Mouse (Mus musculus) embryonic facial prominence, embryonic 15.5 days (tissue): ENCODE results near the gene Chst3. TPM values are rescaled to one million over a fixed set of nuclear protein-coding genes. Genes with fewer than 3 reads are reported as not detected.
"Not testable (repeated sequence)": the region's sequence is repeated elsewhere in the genome, so short reads cannot be mapped to it uniquely, and the experiment has no call there.

Source experiments
- ATAC-seq: fragments of 200-750 bp; cut with Nextera tagmentation; 2 replicates; pipeline ENCODE4 v1.8.0; 2017; ENCODE audit warnings: low read depth, moderate TSS enrichment; ENCODE audit not compliant: insufficient number of reproducible peaks, low FRiP score, low TSS enrichment
- H3K27ac ChIP-seq: fragments of 300-500 bp; sonication (generic); replicated peaks from 2 replicates; pipeline ENCODE4 v1.5.1; 2015; ENCODE audit warnings: mild to moderate bottlenecking, inconsistent platforms
- H3K27me3 ChIP-seq: fragments of 300-500 bp; sonication (generic); 2 replicates; pipeline ENCODE4 v1.6.1; 2015; ENCODE audit warnings: inconsistent platforms
- H3K36me3 ChIP-seq: fragments of 300-500 bp; sonication (generic); 2 replicates; pipeline ENCODE4 v1.6.1; 2015; ENCODE audit warnings: mild to moderate bottlenecking, inconsistent platforms
- H3K4me1 ChIP-seq: fragments of 300-500 bp; sonication (generic); 2 replicates; pipeline ENCODE4 v1.6.1; 2015; ENCODE audit warnings: inconsistent platforms
- H3K4me2 ChIP-seq: fragments of 300-500 bp; sonication (generic); replicated peaks from 2 replicates; pipeline ENCODE4 v1.6.1; 2015; ENCODE audit warnings: mild to moderate bottlenecking, inconsistent platforms
- H3K4me3 ChIP-seq: fragments of 300-500 bp; sonication (generic); replicated peaks from 2 replicates; pipeline ENCODE4 v1.5.1; 2015; ENCODE audit warnings: mild to moderate bottlenecking, inconsistent platforms
- H3K9ac ChIP-seq: fragments of 300-500 bp; sonication (generic); 2 replicates; pipeline ENCODE4 v1.6.1; 2015; ENCODE audit warnings: inconsistent platforms
- H3K9me3 ChIP-seq: fragments of 300-500 bp; sonication (generic); replicated peaks from 2 replicates; pipeline ENCODE4 v1.6.1; 2016; ENCODE audit warnings: inconsistent platforms
- WGBS: fragments of 180-500 bp; shearing (Covaris S2); methylation state at CpG from one replicate; pipeline ENCODE4 v1.1.7; 2015; 5-methylcytosine and 5-hydroxymethylcytosine counted together
- polyA plus RNA-seq: library from polyadenylated mRNA; unstranded; fragments of >200 nt; fragmentation: Nextera tagmentation; extraction: Ambion mirVana; gene quantifications from 2 replicates; pipeline ENCODE4 v1.2.1, GENCODE M21; 2015

Gene Chst3
- polyA plus RNA-seq, 1 experiment from 2014 or later = 2.8 TPM

GRCm38 (mm10) chr10:60252187-60252586 lies 33.1 kb upstream of the Chst3 start:
- H3K4me3 ChIP-seq = no peak overlapping the region
- H3K27ac ChIP-seq = no peak overlapping the region
- H3K36me3 ChIP-seq = no peaks in the 10 kb centered on the region
- H3K4me2 ChIP-seq = no peak overlapping the region
- no peak for ATAC-seq
- no peaks in the 10 kb centered on the region for H3K27me3 ChIP-seq
- no peaks in the 10 kb centered on the region for H3K9me3 ChIP-seq
- no peaks in the 10 kb centered on the region for H3K4me1 ChIP-seq
- no peak overlapping the region for H3K9ac ChIP-seq
- 51% methylated on average over 4 of the region's 4 CpGs for WGBS

DNA sequence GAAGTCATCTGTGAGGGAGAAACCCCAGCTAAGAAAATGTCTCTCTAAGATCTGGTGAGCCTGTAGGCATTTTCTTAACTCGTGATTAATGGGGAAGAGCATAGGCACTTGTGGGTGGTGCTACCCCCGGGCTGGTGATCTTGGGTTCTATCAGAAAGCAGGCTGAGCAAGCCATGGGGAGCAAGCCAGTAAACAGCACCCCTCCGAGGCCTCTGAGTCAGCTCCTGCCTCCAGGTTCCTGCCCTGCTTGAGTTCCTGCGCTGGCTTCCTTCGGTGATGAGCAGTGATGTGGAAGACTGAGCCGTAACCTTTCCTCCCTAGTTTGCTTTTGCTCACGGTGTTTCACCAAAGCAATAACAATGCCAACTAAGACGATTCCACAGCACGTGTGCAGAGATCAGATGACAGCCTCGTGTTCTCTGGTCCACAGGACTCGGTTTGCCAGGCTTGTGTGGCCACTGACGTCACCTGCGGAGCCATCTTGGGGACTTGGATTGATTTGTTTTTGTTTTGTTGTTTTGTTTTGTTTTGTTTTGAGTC lies 31.4 kb upstream of the Chst3 start:
- WGBS = 76% methylated on average over 13 of the region's 13 CpGs
- H3K9me3 ChIP-seq = no peaks in the 10 kb centered on the region
- no peak for ATAC-seq
- no peaks in the 10 kb centered on the region for H3K36me3 ChIP-seq
- no peak overlapping the region for H3K9ac ChIP-seq
- H3K4me1 ChIP-seq = no peaks in the 10 kb centered on the region
- H3K4me3 ChIP-seq = no peak overlapping the region
- H3K27ac ChIP-seq = no peak overlapping the region
- H3K27me3 ChIP-seq = no peaks in the 10 kb centered on the region
- H3K4me2 ChIP-seq = no peak overlapping the region

DNA sequence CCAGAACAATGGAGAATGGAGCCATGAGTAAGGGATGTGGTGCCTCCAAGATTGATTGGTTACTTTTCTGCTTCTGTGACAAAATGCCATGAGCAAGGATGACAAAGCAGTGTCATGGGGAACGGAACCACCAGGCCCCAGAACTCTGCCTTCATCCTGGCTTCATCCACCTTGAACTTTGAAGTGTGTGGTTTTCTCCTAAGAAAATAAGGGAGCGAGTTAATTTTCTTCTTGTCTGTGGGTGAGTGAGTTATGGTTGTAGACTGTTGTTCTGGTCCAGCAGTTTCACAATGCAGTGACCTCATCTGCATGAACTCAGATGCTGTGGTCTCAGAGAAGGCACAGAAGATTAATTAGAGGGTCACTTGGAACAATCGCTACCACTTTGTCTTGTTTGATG lies 29.3 kb upstream of the Chst3 start:
- H3K4me3 ChIP-seq, H3K9me3 ChIP-seq, H3K4me1 ChIP-seq, H3K4me2 ChIP-seq, ATAC-seq, H3K9ac ChIP-seq, H3K36me3 ChIP-seq, H3K27me3 ChIP-seq, H3K27ac ChIP-seq: not testable (repeated sequence)
- WGBS = 78% methylated on average over 3 of the region's 3 CpGs

GRCm38 (mm10) chr10:60246519-60246918 lies 27.5 kb upstream of the Chst3 start:
- no peak for ATAC-seq

DNA sequence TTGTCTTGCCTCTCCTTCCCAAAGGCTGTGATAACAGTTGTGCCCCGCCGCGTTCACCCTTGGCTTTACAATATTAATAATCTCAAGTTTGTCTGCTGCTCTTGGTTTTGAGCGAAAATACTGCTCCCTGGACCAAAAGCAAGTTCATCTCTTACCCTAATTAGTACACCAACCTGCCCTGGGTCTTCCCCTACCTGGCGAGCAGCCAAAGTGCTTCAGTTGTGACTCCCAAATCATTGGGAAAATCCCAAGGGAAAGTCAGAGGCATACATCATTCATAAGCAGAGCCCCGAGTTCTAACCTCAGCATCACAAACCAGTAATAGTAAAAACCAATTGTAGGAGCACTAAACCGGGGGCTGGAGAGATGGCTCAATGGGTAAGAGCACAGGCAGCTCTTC lies 26.6 kb upstream of the Chst3 start:
- no peak for ATAC-seq
- H3K36me3 ChIP-seq = no peaks in the 10 kb centered on the region
- H3K27me3 ChIP-seq = no peaks in the 10 kb centered on the region
- H3K27ac ChIP-seq = no peak overlapping the region
- no peaks in the 10 kb centered on the region for H3K4me1 ChIP-seq
- no peak overlapping the region for H3K9ac ChIP-seq
- no peaks in the 10 kb centered on the region for H3K9me3 ChIP-seq
- H3K4me2 ChIP-seq = no peak overlapping the region
- 79% methylated on average over 7 of the region's 7 CpGs for WGBS
- no peak overlapping the region for H3K4me3 ChIP-seq

More at GRCm38 (mm10) chr10:60246519-60246918, 27.5 kb upstream of the Chst3 start:
- H3K9me3 ChIP-seq = no peaks in the 10 kb centered on the region
- H3K9ac ChIP-seq = no peak overlapping the region
- H3K27me3 ChIP-seq = no peaks in the 10 kb centered on the region
- WGBS = 41% methylated on average over 5 of the region's 5 CpGs
- H3K36me3 ChIP-seq = no peaks in the 10 kb centered on the region
- no peaks in the 10 kb centered on the region for H3K4me1 ChIP-seq
- H3K4me2 ChIP-seq = no peak overlapping the region
- H3K4me3 ChIP-seq = no peak overlapping the region
- H3K27ac ChIP-seq = no peak overlapping the region

GRCm38 (mm10) chr10:60245041-60245440 lies 26.0 kb upstream of the Chst3 start:
- Histone ChIP-seq H3K9me3 (no peaks in the 10 kb centered on the region), H3K4me1 (no peaks in the 10 kb centered on the region), H3K27ac (no peak overlapping the region), H3K27me3 (no peaks in the 10 kb centered on the region), H3K9ac (no peak overlapping the region), H3K4me2 (no peak overlapping the region), H3K36me3 (no peaks in the 10 kb centered on the region), H3K4me3 (no peak overlapping the region)
- peak; percentile 29; the same call in 1 of the 2 replicates for ATAC-seq
- 4% methylated on average over 8 of the region's 8 CpGs for WGBS

- H3K27me3 ChIP-seq = no peaks in the 10 kb centered on the region
- H3K9me3 ChIP-seq = no peaks in the 10 kb centered on the region
- no peak overlapping the region for H3K4me3 ChIP-seq
- H3K4me1 ChIP-seq = no peaks in the 10 kb centered on the region
- no peak for ATAC-seq
- 85% methylated on average over 5 of the region's 5 CpGs for WGBS
- H3K36me3 ChIP-seq = no peaks in the 10 kb centered on the region
- H3K9ac ChIP-seq = no peak overlapping the region
- no peak overlapping the region for H3K27ac ChIP-seq
- H3K4me2 ChIP-seq = no peak overlapping the region
These were observed 24.9 kb upstream of the Chst3 start for GRCm38 (mm10) chr10:60243941-60244340.

DNA sequence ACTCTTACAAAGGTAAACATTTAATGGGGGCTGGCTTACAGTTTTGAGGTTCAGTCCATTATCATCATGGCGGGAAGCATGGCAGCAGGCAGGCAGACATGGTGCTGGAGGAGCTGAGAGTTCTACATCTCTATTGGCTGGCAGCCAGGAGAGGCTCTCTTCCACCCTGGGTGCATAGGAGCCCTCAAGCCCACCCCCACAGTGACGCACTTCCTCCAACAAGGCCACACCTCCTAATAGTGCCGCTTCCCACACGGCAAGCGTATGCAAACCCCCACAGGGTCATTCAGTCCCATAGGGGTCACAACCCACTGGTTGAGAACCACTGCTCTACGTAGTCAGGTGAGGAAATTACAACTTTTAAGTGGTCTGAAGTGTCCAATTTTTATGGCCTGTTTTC lies 21.4 kb upstream of the Chst3 start:
- no peak overlapping the region for H3K4me3 ChIP-seq
- H3K4me1 ChIP-seq = no peaks in the 10 kb centered on the region
- H3K4me2 ChIP-seq = no peak overlapping the region
- H3K9me3 ChIP-seq = no peaks in the 10 kb centered on the region
- H3K9ac ChIP-seq = no peak overlapping the region
- H3K27ac ChIP-seq = no peak overlapping the region
- H3K36me3 ChIP-seq = no peaks in the 10 kb centered on the region
- WGBS = 86% methylated on average over 6 of the region's 6 CpGs
- no peaks in the 10 kb centered on the region for H3K27me3 ChIP-seq
- ATAC-seq = no peak

DNA sequence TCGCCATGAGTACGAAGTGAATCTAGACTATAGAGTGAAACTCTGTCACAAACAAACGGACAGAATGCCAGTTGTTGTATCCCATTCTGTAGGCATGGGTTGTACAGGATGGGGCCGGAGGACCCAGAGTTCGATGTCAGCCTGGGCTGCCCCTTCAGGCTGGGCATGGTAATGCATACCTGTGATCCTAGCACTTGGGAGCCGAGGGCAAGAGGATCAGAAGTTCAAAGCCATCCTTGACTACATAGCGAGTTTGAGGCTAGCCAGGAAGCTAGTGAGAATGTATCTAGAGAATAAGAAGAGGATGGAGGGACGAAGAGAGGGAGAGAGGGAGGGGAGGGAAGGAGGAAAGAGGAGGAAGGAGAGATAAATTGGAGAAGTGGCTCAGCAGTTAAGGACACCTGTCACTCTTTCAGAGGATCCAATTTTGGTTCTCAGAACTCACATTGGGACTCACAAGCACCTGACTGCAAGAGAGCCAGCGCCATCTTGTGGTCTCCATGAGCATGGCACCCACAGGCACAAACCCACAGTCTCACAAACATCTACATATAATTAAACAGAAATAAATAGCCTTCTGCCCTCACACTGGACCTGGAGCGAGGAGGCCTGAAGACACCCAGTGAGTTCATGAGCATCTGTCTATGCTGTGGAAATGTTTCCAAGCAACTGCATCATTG lies 18.6 kb upstream of the Chst3 start:
- Histone ChIP-seq H3K4me1 (no peaks in the 10 kb centered on the region), H3K9me3 (no peaks in the 10 kb centered on the region), H3K4me2 (no peak overlapping the region), H3K9ac (no peak overlapping the region), H3K27ac (no peak overlapping the region), H3K36me3 (no peaks in the 10 kb centered on the region), H3K27me3 (no peaks in the 10 kb centered on the region), H3K4me3 (no peak overlapping the region)
- 60% methylated on average over 10 of the region's 10 CpGs for WGBS
- no peak for ATAC-seq

- not testable (repeated sequence) for H3K4me1 ChIP-seq, ATAC-seq, H3K9ac ChIP-seq, H3K27me3 ChIP-seq, H3K4me3 ChIP-seq, H3K36me3 ChIP-seq, H3K9me3 ChIP-seq, H3K27ac ChIP-seq, H3K4me2 ChIP-seq
- WGBS = 93% methylated on average over 6 of the region's 6 CpGs
These were observed 16.8 kb upstream of the Chst3 start for GRCm38 (mm10) chr10:60235876-60236275.

GRCm38 (mm10) chr10:60234006-60234405 lies 14.9 kb upstream of the Chst3 start:
- Histone ChIP-seq H3K4me3 (no peak overlapping the region), H3K36me3 (no peaks in the 10 kb centered on the region), H3K27ac (no peak overlapping the region), H3K9me3 (no peaks in the 10 kb centered on the region), H3K4me2 (no peak overlapping the region), H3K27me3 (no peaks in the 10 kb centered on the region), H3K9ac (no peak overlapping the region), H3K4me1 (peaks cover 7% of the 10 kb centered on the region; the same call in 1 of the 2 replicates)
- ATAC-seq = no peak
- 74% methylated on average over 9 of the region's 9 CpGs for WGBS
